Comparison of ENCODE assay signal across 23 mouse cellular contexts in genomic region chr12:67399537-67399936, GRCm38 (mm10).
"Had no signal": no experiment of that assay in that cellular context is flagged by ENCODE, and none has a peak within 500 bp of the region (broad histone marks: within the 10 kb centered on the region; RNA-seq: fewer than 3 reads in every experiment).

No protein-coding gene starts in this region.

- H3K27me3 ChIP-seq: limb, embryonic 13.5 days; liver, embryonic 12.5 days; liver, embryonic 15.5 days; lung, embryonic 15.5 days; megakaryocyte, embryonic 14.5 days had no signal

- H3K27ac ChIP-seq: layer of hippocampus, adult 2 months; limb, embryonic 10.5 days; limb, embryonic 13.5 days; liver, embryonic 12.5 days; liver, embryonic 15.5 days; lung, embryonic 15.5 days; stomach, postnatal 0 days had no signal

- H3K9ac ChIP-seq: limb, embryonic 13.5 days; liver, embryonic 12.5 days; liver, embryonic 15.5 days; lung, embryonic 15.5 days had no signal

- H3K36me3 ChIP-seq: limb, embryonic 10.5 days; limb, embryonic 13.5 days; liver, embryonic 12.5 days; liver, embryonic 15.5 days; lung, embryonic 15.5 days had no signal

- H3K4me2 ChIP-seq: limb, embryonic 13.5 days; liver, embryonic 12.5 days; liver, embryonic 15.5 days; lung, embryonic 15.5 days; midbrain, embryonic 11.5 days had no signal

- ATAC-seq: liver, embryonic 12.5 days had no signal

- DNase-seq: kidney, adult 8-10 months; kidney, postnatal 10 days; layer of hippocampus, adult 9-11 months; liver; lung, adult 18-20 months; lung, postnatal 10 days; lung, postnatal 36 days; midbrain, embryonic 14.5 days; right cerebral cortex, adult 18-20 months; right cerebral cortex, postnatal 14 days; right cerebral cortex, postnatal 4 days; thymus, adult 2 months; thymus, postnatal 14 days; thymus, postnatal 4 days had no signal

- H3K9me3 ChIP-seq: limb, embryonic 10.5 days; limb, embryonic 13.5 days; liver, embryonic 12.5 days; liver, embryonic 15.5 days; lung, embryonic 15.5 days; megakaryocyte, embryonic 14.5 days had no signal

- H3K4me3 ChIP-seq: layer of hippocampus, adult 2 months; limb, embryonic 10.5 days; limb, embryonic 13.5 days; liver, embryonic 12.5 days; liver, embryonic 15.5 days; lung, embryonic 15.5 days; megakaryocyte, embryonic 14.5 days had no signal

- H3K4me1 ChIP-seq: limb, embryonic 10.5 days; limb, embryonic 13.5 days; liver, embryonic 12.5 days; liver, embryonic 15.5 days; lung, embryonic 15.5 days; megakaryocyte, embryonic 14.5 days had no signal
